Mouse (Mus musculus) neural tube, embryonic 15.5 days (tissue): ENCODE data around the gene Tmprss9. TPM values are rescaled to one million over a fixed set of nuclear protein-coding genes. Genes with fewer than 3 reads are reported as not detected.

ENCODE experiments used
- ATAC-seq: fragments of 200-750 bp; cut with Nextera tagmentation; 2 replicates; pipeline ENCODE4 v1.8.0; 2017; ENCODE audit warnings: mild to moderate bottlenecking, moderate TSS enrichment, moderate library complexity; ENCODE audit not compliant: low FRiP score
- H3K27ac ChIP-seq: fragments of 300-500 bp; sonication (generic); replicated peaks from 2 replicates; pipeline ENCODE4 v1.5.1; 2015; ENCODE audit warnings: mild to moderate bottlenecking, inconsistent platforms
- H3K27me3 ChIP-seq: fragments of 300-500 bp; sonication (generic); replicated peaks from 2 replicates; pipeline ENCODE4 v1.6.1; 2015; ENCODE audit warnings: inconsistent platforms
- H3K36me3 ChIP-seq: fragments of 300-500 bp; sonication (generic); 2 replicates; pipeline ENCODE4 v1.6.1; 2015; ENCODE audit warnings: inconsistent platforms
- H3K4me1 ChIP-seq: fragments of 300-500 bp; sonication (generic); 2 replicates; pipeline ENCODE4 v1.6.1; 2015; ENCODE audit warnings: inconsistent platforms
- H3K4me2 ChIP-seq: fragments of 300-500 bp; sonication (generic); 2 replicates; pipeline ENCODE4 v1.6.1; 2015; ENCODE audit warnings: inconsistent platforms, mild to moderate bottlenecking, moderate library complexity
- H3K4me3 ChIP-seq: fragments of 300-500 bp; sonication (generic); replicated peaks from 2 replicates; pipeline ENCODE4 v1.5.1; 2015; ENCODE audit warnings: mild to moderate bottlenecking, inconsistent platforms
- H3K9ac ChIP-seq: fragments of 300-500 bp; sonication (generic); replicated peaks from 2 replicates; pipeline ENCODE4 v1.6.1; 2015; ENCODE audit warnings: mild to moderate bottlenecking, inconsistent platforms
- H3K9me3 ChIP-seq: fragments of 300-500 bp; sonication (generic); replicated peaks from 2 replicates; pipeline ENCODE4 v1.6.1; 2016; ENCODE audit warnings: inconsistent platforms
- WGBS: fragments of 180-500 bp; shearing (Covaris S2); methylation state at CpG from one replicate; pipeline ENCODE4 v1.1.7; 2015; ENCODE audit warnings: mixed read lengths; 5-methylcytosine and 5-hydroxymethylcytosine counted together
- polyA plus RNA-seq: library from polyadenylated mRNA; unstranded; fragments of >200 nt; fragmentation: Nextera tagmentation; extraction: Ambion mirVana; gene quantifications from 2 replicates; pipeline ENCODE4 v1.2.1, GENCODE M21; 2015

Gene Tmprss9
- polyA plus RNA-seq, 1 experiment from 2014 or later: 0.35 TPM

GRCm38 (mm10) chr10:80904709-80905108 is 33.1 kb downstream of the Tmprss9 start:
- H3K4me3 ChIP-seq: no peak overlapping the region
- no peak for ATAC-seq
- H3K36me3 ChIP-seq: peaks cover 79% of the 10 kb centered on the region
- no peak overlapping the region for H3K27ac ChIP-seq
- WGBS: 92% methylated on average over 11 of the region's 11 CpGs
- no peaks in the 10 kb centered on the region for H3K9me3 ChIP-seq
- H3K27me3 ChIP-seq: no peaks in the 10 kb centered on the region
- H3K4me2 ChIP-seq: no peak overlapping the region
- peaks cover 10% of the 10 kb centered on the region for H3K4me1 ChIP-seq
- no peak overlapping the region for H3K9ac ChIP-seq

GRCm38 (mm10) chr10:80909375-80910162 is 37.9 kb downstream of the Tmprss9 start:
- Histone ChIP-seq H3K27me3 (no peaks in the 10 kb centered on the region), H3K9ac (no peak overlapping the region), H3K36me3 (peaks cover 83% of the 10 kb centered on the region), H3K4me2 (no peak overlapping the region), H3K4me3 (no peak overlapping the region), H3K9me3 (no peaks in the 10 kb centered on the region), H3K27ac (no peak overlapping the region), H3K4me1 (0 out of 2 replicates have a peak, but pooled peaks cover 7% of the 10 kb centered on the region)
- ATAC-seq: no peak
- WGBS: 93% methylated on average over 22 of the region's 22 CpGs

- no peak for ATAC-seq
- Histone ChIP-seq H3K27ac (no peak overlapping the region), H3K27me3 (no peaks in the 10 kb centered on the region), H3K4me2 (no peak overlapping the region), H3K4me3 (no peak overlapping the region), H3K4me1 (peaks cover 23% of the 10 kb centered on the region), H3K9me3 (no peaks in the 10 kb centered on the region), H3K9ac (no peak overlapping the region), H3K36me3 (peaks cover 70% of the 10 kb centered on the region)
- 96% methylated on average over 4 of the region's 4 CpGs for WGBS
Observed at GRCm38 (mm10) chr10:80911354-80911753, 39.7 kb downstream of the Tmprss9 start.

- no peak overlapping the region for H3K27ac ChIP-seq
- ATAC-seq: no peak
- no peak overlapping the region for H3K9ac ChIP-seq
- H3K27me3 ChIP-seq: no peaks in the 10 kb centered on the region
- no peak overlapping the region for H3K4me2 ChIP-seq
- H3K4me3 ChIP-seq: no peak overlapping the region
- no peaks in the 10 kb centered on the region for H3K9me3 ChIP-seq
- peaks cover 28% of the 10 kb centered on the region for H3K4me1 ChIP-seq
- peaks cover 68% of the 10 kb centered on the region for H3K36me3 ChIP-seq
Observed at GRCm38 (mm10) chr10:80911891-80912290, 40.2 kb downstream of the Tmprss9 start.

- Histone ChIP-seq H3K9me3 (no peaks in the 10 kb centered on the region), H3K36me3 (peaks cover 53% of the 10 kb centered on the region)
- WGBS: 95% methylated on average over 7 of the region's 8 CpGs
Observed at GRCm38 (mm10) chr10:80913364-80914011, 41.8 kb downstream of the Tmprss9 start.

GRCm38 (mm10) chr10:80914253-80914656 is 42.6 kb downstream of the Tmprss9 start:
- no peak for ATAC-seq
- 92% methylated on average over 5 of the region's 5 CpGs for WGBS

More at GRCm38 (mm10) chr10:80913364-80914011, 41.8 kb downstream of the Tmprss9 start:
- ATAC-seq: no peak
- Histone ChIP-seq H3K9ac (no peak overlapping the region), H3K27ac (no peak overlapping the region), H3K4me2 (no peak overlapping the region), H3K27me3 (no peaks in the 10 kb centered on the region), H3K4me1 (peaks cover 39% of the 10 kb centered on the region), H3K4me3 (no peak overlapping the region)

GRCm38 (mm10) chr10:80915260-80915659 is 43.6 kb downstream of the Tmprss9 start:
- no peak for ATAC-seq
- 83% methylated on average over 2 of the region's 2 CpGs for WGBS
- Histone ChIP-seq H3K4me3 (no peak overlapping the region), H3K36me3 (peaks cover 35% of the 10 kb centered on the region), H3K4me1 (peaks cover 43% of the 10 kb centered on the region), H3K4me2 (no peak overlapping the region), H3K9ac (no peak overlapping the region), H3K27ac (no peak overlapping the region), H3K9me3 (no peaks in the 10 kb centered on the region), H3K27me3 (no peaks in the 10 kb centered on the region)

More at GRCm38 (mm10) chr10:80914253-80914656, 42.6 kb downstream of the Tmprss9 start:
- Histone ChIP-seq H3K9me3 (no peaks in the 10 kb centered on the region), H3K4me3 (no peak overlapping the region), H3K36me3 (peaks cover 45% of the 10 kb centered on the region), H3K27ac (no peak overlapping the region), H3K9ac (no peak overlapping the region), H3K4me2 (no peak overlapping the region), H3K4me1 (peaks cover 43% of the 10 kb centered on the region), H3K27me3 (no peaks in the 10 kb centered on the region)

GRCm38 (mm10) chr10:80915736-80916135 is 44.1 kb downstream of the Tmprss9 start:
- peaks cover 43% of the 10 kb centered on the region for H3K4me1 ChIP-seq
- WGBS: 77% methylated on average over 4 of the region's 4 CpGs
- peaks cover 31% of the 10 kb centered on the region for H3K36me3 ChIP-seq
- no peak overlapping the region for H3K4me3 ChIP-seq
- no peaks in the 10 kb centered on the region for H3K27me3 ChIP-seq
- no peak overlapping the region for H3K4me2 ChIP-seq
- no peaks in the 10 kb centered on the region for H3K9me3 ChIP-seq
- ATAC-seq: no peak
- no peak overlapping the region for H3K27ac ChIP-seq
- H3K9ac ChIP-seq: no peak overlapping the region

GRCm38 (mm10) chr10:80917336-80917778 is 45.7 kb downstream of the Tmprss9 start:
- Histone ChIP-seq H3K4me3 (peak overlapping the region; percentile 79), H3K36me3 (peaks cover 16% of the 10 kb centered on the region; the same call in 1 of the 2 replicates), H3K4me1 (peaks cover 49% of the 10 kb centered on the region), H3K9me3 (no peaks in the 10 kb centered on the region), H3K4me2 (peak overlapping the region; percentile 89), H3K27ac (peak overlapping the region; percentile 86), H3K9ac (peak overlapping the region; percentile 86), H3K27me3 (no peaks in the 10 kb centered on the region)
- WGBS: 3% methylated on average over 15 of the region's 15 CpGs
- ATAC-seq: peak; percentile 68

- peaks cover 49% of the 10 kb centered on the region for H3K4me1 ChIP-seq
- ATAC-seq: peak; percentile 80
- under 1% methylated on average over 61 of the region's 61 CpGs for WGBS
- H3K4me2 ChIP-seq: peak within 1 kb of the TSS; percentile 89
- peak within 1 kb of the TSS; percentile 86 for H3K9ac ChIP-seq
- peak within 1 kb of the TSS; percentile 79 for H3K4me3 ChIP-seq
- H3K27me3 ChIP-seq: no peaks in the 10 kb centered on the region
- H3K9me3 ChIP-seq: no peaks in the 10 kb centered on the region
- peak within 1 kb of the TSS; percentile 86 for H3K27ac ChIP-seq
- peaks cover 16% of the 10 kb centered on the region; the same call in 1 of the 2 replicates for H3K36me3 ChIP-seq
Observed at GRCm38 (mm10) chr10:80917779-80918434, 46.3 kb downstream of the Tmprss9 start, which contains the start of gene Lmnb2. TSS of gene Lmnb2 (minus strand) at chr10:80918245.

GRCm38 (mm10) chr10:80921923-80922322 is 50.3 kb downstream of the Tmprss9 start:
- no peaks in the 10 kb centered on the region for H3K27me3 ChIP-seq
- peaks cover 20% of the 10 kb centered on the region for H3K4me1 ChIP-seq
- H3K4me3 ChIP-seq: peak overlapping the region; percentile 23
- 8% methylated on average over 16 of the region's 16 CpGs for WGBS
- peak overlapping the region; percentile 52 for H3K4me2 ChIP-seq
- H3K36me3 ChIP-seq: no peaks in the 10 kb centered on the region
- no peak for ATAC-seq
- H3K27ac ChIP-seq: no peak overlapping the region
- no peaks in the 10 kb centered on the region for H3K9me3 ChIP-seq
- peak overlapping the region; percentile 23; the same call in 1 of the 2 replicates for H3K9ac ChIP-seq
